Mouse (Mus musculus) cortical plate, adult 2 months (tissue): Measurements from ENCODE around the gene Ncam2.

ENCODE experiments used
- CTCF ChIP-seq: fragments of 200-500 bp; IDR thresholded peaks from 2 replicates; pipeline ENCODE4 v1.5.1; 2011; ENCODE audit warnings: mild to moderate bottlenecking, control low read depth, low read length; ENCODE audit not compliant: insufficient read depth; ENCODE audit errors: extremely low read depth
- POLR2A ChIP-seq: fragments of 200-500 bp; IDR thresholded peaks from 2 replicates; pipeline ENCODE4 v1.6.1; 2011; ENCODE audit warnings: mild to moderate bottlenecking, low read length, control low read depth; ENCODE audit not compliant: insufficient read depth; ENCODE audit errors: extremely low read depth

DNA sequence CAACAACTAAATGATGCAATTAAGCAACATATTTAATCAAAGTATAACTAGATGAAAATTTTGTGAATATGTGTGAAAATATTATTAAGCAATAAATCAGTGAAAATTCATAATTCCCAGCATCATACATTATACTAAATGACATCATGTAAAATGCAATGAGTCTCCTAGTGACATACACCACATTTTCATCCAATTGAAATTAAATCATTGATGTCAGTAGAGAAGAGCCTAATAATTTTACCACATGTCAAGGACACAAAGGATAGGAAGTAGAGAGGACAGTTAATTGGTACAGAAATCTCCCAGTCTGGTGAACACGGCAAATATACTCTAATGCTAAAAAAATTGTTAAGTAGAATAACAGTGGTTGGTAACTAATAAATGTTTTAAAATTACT is 118.5 kb downstream of the Ncam2 start:
- no peak for TF ChIP-seq POLR2A
- no peak for TF ChIP-seq CTCF
